Mouse (Mus musculus) CH12F3 (cell line): ENCODE measurements around the gene Tex52.

Experiments
- in situ Hi-C: fragments of 300-500 bp; cut with MboI; formaldehyde crosslinking; loops from 2 replicates; pipeline ENCODE4 v1.14.3; 2020; ENCODE audit warnings: low sequenced_read_pairs

Gene Tex52

GRCm38 (mm10) chr6:128375192-128375591 is at the start of gene Tex52, which contains the start of gene Gm44596:
TSS of gene Tex52 (plus strand) at chr6:128375456.
TSS of gene Gm44596 (plus strand) at chr6:128375503.
- in situ Hi-C loops: no loop called here

GRCm38 (mm10) chr6:128334397-128335124 is 40.7 kb upstream of the Tex52 start:
- in situ Hi-C loops: no loop called here

- in situ Hi-C loops: no loop called here
Observed at GRCm38 (mm10) chr6:128337467-128337866, 37.8 kb upstream of the Tex52 start.

- in situ Hi-C loops: no loop called here
Observed at GRCm38 (mm10) chr6:128338876-128339275, 36.4 kb upstream of the Tex52 start.

GRCm38 (mm10) chr6:128341956-128342723 is 33.1 kb upstream of the Tex52 start:
- in situ Hi-C loops: no loop called here

GRCm38 (mm10) chr6:128345623-128346022 is 29.6 kb upstream of the Tex52 start:
- in situ Hi-C loops: no loop called here

DNA sequence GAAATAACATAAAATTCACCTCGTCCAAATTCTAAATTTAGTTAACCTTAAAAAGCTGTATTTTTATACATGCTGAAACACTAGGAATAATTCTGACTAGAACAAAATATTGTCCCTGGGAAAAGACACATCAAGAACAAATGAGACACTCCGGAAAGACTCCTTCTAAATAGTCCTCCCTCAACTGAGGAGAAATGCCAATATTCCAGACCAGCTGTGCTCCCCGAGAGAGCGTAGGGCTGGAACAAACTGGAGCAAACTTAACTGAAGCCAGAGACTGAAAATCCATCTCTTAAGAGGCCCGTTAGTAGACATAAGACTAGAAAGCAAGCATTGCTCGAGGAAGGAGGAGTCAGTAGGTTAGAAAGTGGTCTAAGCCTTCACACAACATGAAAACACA is 28.5 kb upstream of the Tex52 start:
- in situ Hi-C loops: no loop called here

DNA sequence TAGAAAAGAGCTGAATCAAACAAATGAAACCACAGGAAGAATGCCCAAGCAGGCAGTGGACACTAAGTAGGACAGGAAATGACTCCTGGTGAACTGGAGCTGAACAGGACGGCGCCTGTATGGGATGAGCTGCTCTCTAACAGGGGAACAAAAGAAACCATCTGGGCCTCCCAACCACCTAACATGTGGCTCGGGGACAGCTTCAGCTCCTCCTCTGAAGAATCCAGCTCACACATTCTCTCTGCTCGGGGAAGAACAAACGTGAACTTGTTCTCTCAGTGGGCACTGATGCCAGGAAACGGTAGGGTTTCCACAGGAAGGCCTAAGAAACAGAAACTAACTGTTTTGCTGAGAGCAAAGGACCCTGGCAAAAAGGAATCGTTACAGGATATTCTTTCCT is 25.5 kb upstream of the Tex52 start:
- in situ Hi-C loops: no loop called here

GRCm38 (mm10) chr6:128354140-128354539 is 21.1 kb upstream of the Tex52 start:
- in situ Hi-C loops: no loop called here

- in situ Hi-C loops: no loop called here
Observed at GRCm38 (mm10) chr6:128355201-128355681, 20.0 kb upstream of the Tex52 start.

DNA sequence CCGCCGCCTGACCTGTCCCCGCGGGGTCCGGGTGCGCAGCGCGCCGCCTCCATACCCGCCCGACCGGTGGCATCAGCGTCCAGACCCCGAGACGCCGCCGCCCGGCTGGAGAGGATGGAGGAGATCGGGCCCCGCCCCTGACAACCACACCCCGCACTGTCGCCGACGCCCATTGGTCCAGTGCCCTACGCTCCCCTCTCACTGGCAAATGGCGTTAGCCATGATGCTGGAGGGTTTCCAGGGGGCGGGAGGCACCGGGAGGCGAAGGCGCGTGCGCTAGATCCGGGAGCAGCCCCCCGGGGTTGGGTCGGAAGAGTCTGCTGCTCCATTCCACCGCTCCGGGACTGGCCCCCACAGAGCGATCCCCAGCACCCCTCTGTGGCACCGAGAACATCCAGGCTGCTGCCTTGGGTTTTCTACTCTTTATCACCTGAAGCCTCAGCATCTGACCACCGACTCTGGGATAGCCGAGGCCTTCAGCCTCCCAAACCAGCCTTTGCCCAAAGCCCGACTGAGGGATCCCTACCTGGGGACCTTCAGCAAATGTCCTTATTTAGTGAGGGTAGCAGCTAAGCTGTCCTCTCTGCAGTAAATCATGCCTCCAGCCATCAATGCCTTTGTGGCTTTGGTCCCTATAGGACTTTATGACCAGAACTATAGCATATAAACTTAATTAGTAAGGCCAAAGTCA is 19.4 kb upstream of the Tex52 start, which contains the start of gene Tulp3:
Gene Tulp3, minus strand, starts transcription at position 126 of the 691 bp plus-strand sequence.
- in situ Hi-C loops: no loop called here

GRCm38 (mm10) chr6:128358999-128359398 is 16.3 kb upstream of the Tex52 start:
- in situ Hi-C loops: no loop called here

DNA sequence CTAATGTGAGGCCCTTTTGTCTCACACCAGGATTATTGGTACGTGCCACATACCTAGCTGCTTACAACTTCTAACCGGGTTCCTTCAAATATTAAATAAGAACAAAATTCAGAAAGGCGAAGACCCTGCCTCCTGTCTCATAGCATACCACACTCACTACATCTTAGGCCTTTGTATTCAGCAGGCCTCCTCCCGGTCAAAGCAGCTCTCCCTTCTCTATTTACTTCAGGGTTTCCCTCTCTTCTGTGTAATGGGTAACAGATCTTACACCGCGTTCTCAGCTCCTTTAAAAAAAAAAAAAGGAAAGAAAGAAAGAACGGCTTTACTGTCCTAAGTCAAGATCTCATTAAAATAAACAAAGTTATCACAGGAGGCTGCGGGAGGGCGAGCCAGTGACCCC is 13.4 kb upstream of the Tex52 start:
- in situ Hi-C loops: no loop called here

GRCm38 (mm10) chr6:128362381-128363006 is 12.8 kb upstream of the Tex52 start, which contains the start of the genes Rhno1 and Foxm1:
TSS of gene Rhno1 (minus strand) at chr6:128362911.
TSS of gene Foxm1 (plus strand) at chr6:128362967.
- in situ Hi-C loops: no loop called here

DNA sequence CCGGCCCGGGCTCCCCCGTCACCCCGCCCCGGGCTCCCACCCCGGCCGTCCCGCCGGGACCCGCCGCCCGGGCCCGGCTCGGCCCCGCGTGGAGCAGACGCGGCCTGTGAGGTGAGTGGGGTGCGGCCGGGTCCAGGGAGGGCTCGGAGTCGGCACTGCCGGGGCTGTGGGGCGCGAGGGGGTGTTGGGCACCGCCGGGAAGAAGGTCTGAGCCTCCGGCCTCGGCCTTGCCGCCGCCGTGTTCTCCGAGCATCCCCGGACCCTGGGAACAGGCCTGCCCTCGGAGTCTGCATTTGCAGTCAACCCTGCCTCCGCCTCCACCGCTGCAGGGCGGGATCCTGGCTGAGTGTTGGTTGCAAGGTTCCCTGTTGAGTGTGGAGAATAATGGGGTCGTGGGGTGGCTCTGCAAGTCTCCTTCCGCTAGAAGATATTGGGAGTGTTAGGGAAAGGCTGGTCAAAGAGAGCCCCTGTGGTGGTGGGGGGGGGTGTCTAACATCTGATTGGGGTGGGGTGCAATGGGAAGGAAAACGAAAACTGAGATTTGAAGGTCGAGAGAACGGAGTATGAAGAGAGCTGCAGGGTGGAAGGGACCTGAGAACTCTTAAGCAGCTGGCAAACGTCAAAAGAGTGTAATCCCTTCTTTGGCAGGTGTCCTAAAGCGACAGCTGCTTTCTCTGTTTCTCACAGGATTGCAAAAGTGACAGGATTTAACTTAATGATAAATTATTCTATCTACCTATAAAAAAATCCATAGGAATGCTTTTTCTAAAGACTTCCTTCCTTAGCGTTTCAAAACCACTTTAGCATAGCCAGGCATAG is 12.0 kb upstream of the Tex52 start:
- in situ Hi-C loops: no loop called here

GRCm38 (mm10) chr6:128364721-128365120 is 10.5 kb upstream of the Tex52 start:
- in situ Hi-C loops: no loop called here

DNA sequence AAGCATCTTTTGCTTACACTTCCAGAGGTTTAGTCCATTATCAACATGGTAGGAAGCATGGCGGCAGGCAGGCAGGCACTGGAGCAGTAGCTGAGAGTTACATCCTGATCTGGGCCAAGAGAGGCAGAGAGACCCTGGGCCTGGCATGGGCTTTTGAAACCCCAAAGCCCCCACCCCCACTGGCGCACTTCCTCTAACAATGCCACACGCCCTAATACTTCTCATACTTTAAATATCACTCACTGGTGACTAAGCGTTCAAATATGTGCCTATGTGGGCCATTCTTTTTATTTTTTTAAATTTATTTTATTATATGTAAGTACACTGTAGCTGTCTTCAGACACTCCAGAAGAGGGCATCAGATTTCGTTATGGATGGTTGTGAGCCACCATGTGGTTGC is 8.8 kb upstream of the Tex52 start:
- in situ Hi-C loops: no loop called here

DNA sequence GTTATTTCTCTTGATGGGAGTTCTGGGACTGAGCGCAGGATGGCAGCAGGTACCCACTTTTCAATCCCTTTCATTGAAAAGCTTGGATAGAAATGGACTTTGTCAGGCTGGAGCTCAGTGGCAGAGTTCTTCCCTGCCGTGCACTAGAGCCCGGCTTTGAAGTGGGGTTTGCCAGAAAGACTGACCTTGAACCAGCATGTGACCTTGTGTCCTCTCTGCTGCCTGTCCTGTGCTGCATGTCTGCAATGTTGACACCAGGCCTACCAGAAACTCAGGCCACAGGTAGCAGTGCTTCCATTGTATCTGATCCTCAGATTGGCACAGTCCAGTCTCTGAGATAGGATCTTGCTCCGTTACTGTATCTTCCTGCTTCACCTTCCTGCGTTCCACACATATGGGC is 5.2 kb upstream of the Tex52 start:
- in situ Hi-C loops: no loop called here

- in situ Hi-C loops: no loop called here
Observed at GRCm38 (mm10) chr6:128376371-128377085, 1.3 kb downstream of the Tex52 start.
